Mouse (Mus musculus): ENCODE results near the gene Rgma. TPM values are rescaled to one million over a fixed set of nuclear protein-coding genes. Genes with fewer than 3 reads are reported as not detected.

Rgma gene
- total RNA-seq, 2 experiments from 2014 or later = 44.1 to 48.8 TPM

- DNase-seq = no peak
Measured at GRCm38 (mm10) chr7:73371587-73372321, 3.6 kb upstream of the Rgma start.

GRCm38 (mm10) chr7:73372352-73372970 lies 2.8 kb upstream of the Rgma start:
- peak; percentile 62 to 65 for DNase-seq

- no peak for DNase-seq
Measured at GRCm38 (mm10) chr7:73374727-73375126, 582 bp upstream of the Rgma start.

GRCm38 (mm10) chr7:73376101-73377001 lies 1.0 kb downstream of the Rgma start:
- peak; percentile 60 to 72 for DNase-seq

GRCm38 (mm10) chr7:73377307-73377706 lies 2.0 kb downstream of the Rgma start:
- DNase-seq = no peak

GRCm38 (mm10) chr7:73378034-73378433 lies 2.7 kb downstream of the Rgma start:
- no peak for DNase-seq

- DNase-seq = no peak
Measured at GRCm38 (mm10) chr7:73382843-73383242, 7.5 kb downstream of the Rgma start.

- no peak for DNase-seq
Measured at GRCm38 (mm10) chr7:73388866-73389265, 13.6 kb downstream of the Rgma start.

GRCm38 (mm10) chr7:73389419-73389818 lies 14.1 kb downstream of the Rgma start:
- DNase-seq = no peak

- no peak for DNase-seq
Measured at GRCm38 (mm10) chr7:73389871-73390294, 14.6 kb downstream of the Rgma start.

- DNase-seq = no peak
Measured at GRCm38 (mm10) chr7:73390426-73391001, 15.2 kb downstream of the Rgma start.

GRCm38 (mm10) chr7:73391002-73391517 lies 15.8 kb downstream of the Rgma start:
- peak; percentile 78 to 82 for DNase-seq

GRCm38 (mm10) chr7:73391518-73392321 lies 16.4 kb downstream of the Rgma start:
- peak; percentile 54 to 59 for DNase-seq

GRCm38 (mm10) chr7:73392359-73392758 lies 17.1 kb downstream of the Rgma start:
- DNase-seq = no peak

GRCm38 (mm10) chr7:73393307-73394012 lies 18.2 kb downstream of the Rgma start:
- DNase-seq = no peak

GRCm38 (mm10) chr7:73394013-73394409 lies 18.7 kb downstream of the Rgma start:
- DNase-seq = no peak

- no peak for DNase-seq
Measured at GRCm38 (mm10) chr7:73398319-73398718, 23.0 kb downstream of the Rgma start.

- DNase-seq = no peak
Measured at GRCm38 (mm10) chr7:73398806-73399442, 23.6 kb downstream of the Rgma start.

GRCm38 (mm10) chr7:73399501-73400044 lies 24.3 kb downstream of the Rgma start:
- DNase-seq = peak; percentile 66 to 73

Measured in layer of hippocampus, postnatal 36 days (tissue).